Mouse (Mus musculus) layer of hippocampus, postnatal 10 days (tissue): ENCODE measurements around the gene Zfp330. TPM values are rescaled to one million over a fixed set of nuclear protein-coding genes. Genes with fewer than 3 reads are reported as not detected.

Experiments
- DNase-seq, 2 experiments: peaks; one replicate each; pipeline ENCODE4 v3.0.0; 2021; ENCODE audit warnings: low spot score in 2 of 2
- long read RNA-seq: library from polyadenylated mRNA; stranded (forward); transcript quantifications from one replicate; pipeline ENCODE4 v2.0.0, GENCODE M21; 2023
- total RNA-seq, 2 experiments: library from RNA; stranded (reverse); gene quantifications; 2 replicates each; pipeline ENCODE4 v1.2.3; 2021

Gene Zfp330
- total RNA-seq = 10 to 100 TPM; 44.9 to 45.0 TPM
- long read RNA-seq, transcript Zfp330-201 (10 exons, 1,675 nt) = major isoform, 51 of 61 reads
- long read RNA-seq, partial matches to known transcripts = 0 of 61 reads
- long read RNA-seq, other reads (novel, unspliced or antisense) = 9 of 61 reads

DNA sequence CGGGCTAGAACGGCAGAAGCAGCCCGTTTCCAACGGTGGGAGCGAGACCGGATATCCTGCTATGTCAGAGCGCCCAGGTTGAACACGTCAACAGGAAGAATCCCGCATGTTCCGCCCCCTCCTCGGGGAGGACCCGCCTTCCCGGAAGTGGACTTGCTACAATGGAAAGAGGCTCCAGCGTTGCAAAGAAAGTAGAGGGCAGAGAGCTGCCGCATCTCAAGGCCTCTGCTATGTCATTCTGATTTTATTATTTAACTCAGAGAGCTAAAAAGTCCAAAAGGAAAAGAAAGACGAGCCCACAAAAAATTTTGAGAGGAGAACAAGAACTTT, at the start of gene Zfp330:
Gene Zfp330 (minus strand): TSS at position 68 of the 330 bp plus-strand sequence.
- DNase-seq = peak; percentile 87 to 89

DNA sequence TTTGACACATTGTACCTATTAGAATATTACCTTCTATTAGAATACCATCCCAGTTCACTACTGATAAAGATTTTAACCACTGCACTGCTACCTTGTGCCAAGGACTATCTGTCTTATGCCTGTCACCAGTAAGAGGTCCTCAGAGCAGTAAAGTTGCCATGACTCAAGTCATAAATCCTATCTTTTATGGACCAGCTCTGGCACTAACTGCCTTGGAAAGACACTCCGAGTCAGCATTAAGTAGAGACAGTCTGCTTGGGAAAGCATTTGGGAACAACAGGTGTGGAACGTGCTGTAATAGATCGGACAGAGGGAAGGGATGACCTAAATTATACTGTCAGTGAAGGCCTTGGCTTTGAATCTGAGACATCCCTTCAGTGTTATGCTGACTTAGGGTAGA, 4.0 kb upstream of the Zfp330 start:
- DNase-seq = no peak

DNA sequence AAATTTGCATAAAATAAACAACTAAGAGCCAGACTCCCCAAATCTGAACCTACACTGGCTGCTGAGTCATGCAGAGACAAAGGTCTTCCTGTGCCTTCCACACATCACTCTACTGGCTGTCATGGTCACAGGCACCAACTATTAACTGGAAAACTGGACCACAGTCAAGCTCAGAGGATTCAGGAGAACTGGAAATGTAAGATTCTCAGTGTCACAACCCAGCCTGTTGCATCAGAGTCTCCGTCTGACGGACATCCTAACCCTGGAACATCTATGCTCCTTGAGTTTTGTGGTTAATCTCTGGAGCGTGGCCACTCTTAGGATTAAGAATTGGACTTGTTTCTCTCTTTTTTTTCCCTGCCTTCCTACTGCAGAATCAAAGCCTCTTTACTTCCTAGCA, 3.4 kb upstream of the Zfp330 start:
- no peak for DNase-seq

DNA sequence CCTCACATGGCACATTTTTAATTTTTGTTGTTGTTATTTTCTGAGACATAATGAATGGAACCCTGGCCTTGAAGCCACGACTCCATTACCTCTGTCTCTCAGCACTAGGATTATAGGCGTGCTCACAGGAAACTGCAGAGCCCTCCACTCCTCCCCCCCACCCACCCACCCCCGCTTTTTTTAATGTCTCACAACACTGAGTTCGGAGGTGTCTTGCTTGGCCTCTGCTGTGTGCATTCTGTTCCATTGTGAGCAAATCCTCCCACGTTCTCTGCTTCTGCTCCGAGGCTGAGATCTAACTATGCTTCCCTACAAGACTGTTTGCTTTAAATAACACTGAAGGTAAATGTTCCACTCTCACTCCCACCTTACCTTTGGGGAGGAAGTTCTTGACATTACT, 522 bp upstream of the Zfp330 start:
- no peak for DNase-seq

DNA sequence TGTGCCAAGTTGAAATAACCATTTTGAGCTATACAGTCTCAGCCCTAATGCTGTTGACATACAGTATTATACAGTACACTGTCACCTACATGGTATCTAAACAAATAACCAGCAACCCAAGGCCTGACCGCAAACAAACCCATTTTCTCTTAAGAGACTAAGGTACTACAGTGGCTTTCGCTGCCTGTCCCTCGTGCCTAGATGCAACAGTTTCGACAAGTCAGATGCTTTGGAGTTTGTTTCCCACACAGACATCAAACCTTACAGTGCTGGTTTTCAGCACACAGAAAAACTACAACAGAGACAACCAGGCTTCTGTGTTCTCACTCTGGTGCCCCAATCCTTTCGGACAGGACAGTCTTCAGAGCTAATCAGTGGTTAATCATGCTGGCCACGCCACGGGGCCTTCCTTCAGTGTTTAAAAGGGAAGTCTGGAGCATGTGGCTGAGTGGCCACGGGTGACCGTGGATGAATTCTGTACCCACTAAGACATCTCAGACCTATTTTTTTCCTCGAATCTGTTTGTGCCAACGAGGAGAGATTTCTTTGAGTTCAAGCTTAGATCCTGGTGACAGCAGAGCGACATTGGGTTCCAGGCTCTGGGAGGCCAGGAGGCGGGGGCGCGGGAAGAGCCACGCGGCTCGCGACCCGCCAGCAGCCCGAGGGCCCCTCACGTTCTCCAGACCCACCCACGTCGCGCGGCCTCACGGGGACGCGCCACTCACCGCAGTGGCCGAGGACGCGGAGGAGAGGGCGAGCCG, 448 bp downstream of the Zfp330 start:
- DNase-seq = no peak

DNA sequence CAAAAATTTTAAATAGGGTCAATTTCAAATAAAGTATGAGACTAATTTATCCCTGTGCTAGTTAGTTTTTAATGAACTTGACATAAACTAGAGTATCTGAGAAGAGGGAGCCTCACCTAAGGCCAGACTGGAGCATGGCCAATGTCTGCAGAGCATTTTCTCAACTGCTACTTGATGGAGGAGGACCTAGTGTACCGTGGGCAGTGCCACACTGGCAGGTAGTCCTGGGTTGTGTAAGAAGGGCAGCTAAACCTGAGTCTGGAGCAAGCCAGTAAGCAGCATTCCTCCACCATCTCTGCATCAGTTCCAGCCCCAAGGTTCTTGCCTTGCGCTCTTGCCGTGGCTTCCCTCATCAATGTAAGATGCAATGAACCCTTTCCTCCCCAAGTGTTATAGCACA, 3.1 kb downstream of the Zfp330 start:
- DNase-seq = no peak

DNA sequence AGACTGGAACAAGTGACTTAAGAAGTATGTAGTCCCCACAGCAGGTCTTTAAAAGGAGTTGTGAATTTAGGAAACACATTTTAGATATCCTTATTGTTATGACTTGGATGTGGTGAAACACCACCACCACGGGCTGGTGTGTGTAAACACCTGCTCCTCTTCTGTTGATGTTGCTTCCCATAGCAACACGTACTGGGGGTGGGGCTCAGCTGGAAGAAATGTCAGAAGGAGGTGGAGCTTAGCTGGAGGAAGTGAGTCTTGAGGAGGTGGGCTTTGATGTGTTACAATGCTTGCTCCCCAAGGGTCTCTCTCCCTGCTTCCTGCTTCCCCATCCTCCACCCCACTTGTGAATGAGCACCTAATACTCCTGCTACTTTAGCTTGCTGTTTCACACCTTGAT, 14.9 kb downstream of the Zfp330 start:
- DNase-seq = no peak

DNA sequence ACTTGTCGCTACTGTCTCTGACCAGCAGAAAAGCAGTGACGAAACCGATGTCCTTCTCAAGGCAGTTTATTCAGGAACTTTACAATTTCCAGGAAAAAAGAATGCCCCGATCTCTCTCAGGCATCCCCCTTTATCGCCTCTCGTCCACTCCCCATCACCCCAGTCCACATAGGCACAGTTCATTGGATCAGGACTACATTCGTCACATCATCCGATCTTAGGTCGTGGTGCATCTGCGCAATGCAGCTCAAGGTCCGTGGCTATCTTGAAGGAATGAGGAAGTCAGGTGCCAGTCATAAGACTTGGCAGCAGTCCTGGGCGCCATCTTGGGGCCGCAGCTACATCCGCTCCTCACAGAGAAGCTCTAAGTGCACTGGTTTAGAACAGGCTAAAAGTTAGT, 19.0 kb downstream of the Zfp330 start:
- no peak for DNase-seq

DNA sequence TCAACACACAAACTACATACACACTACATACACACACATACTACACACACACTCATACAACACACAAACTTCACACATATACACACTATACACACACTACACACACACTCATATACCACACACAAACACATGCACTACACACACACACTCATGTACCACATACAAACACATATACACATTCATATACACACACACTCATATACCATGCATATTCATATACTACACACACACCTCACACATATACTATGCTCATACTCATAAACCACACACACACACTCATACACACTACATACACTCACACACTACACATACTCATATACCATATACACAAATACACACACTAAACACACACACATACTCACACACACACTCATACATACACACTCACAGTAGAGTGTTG, 27.3 kb downstream of the Zfp330 start:
- no peak for DNase-seq

DNA sequence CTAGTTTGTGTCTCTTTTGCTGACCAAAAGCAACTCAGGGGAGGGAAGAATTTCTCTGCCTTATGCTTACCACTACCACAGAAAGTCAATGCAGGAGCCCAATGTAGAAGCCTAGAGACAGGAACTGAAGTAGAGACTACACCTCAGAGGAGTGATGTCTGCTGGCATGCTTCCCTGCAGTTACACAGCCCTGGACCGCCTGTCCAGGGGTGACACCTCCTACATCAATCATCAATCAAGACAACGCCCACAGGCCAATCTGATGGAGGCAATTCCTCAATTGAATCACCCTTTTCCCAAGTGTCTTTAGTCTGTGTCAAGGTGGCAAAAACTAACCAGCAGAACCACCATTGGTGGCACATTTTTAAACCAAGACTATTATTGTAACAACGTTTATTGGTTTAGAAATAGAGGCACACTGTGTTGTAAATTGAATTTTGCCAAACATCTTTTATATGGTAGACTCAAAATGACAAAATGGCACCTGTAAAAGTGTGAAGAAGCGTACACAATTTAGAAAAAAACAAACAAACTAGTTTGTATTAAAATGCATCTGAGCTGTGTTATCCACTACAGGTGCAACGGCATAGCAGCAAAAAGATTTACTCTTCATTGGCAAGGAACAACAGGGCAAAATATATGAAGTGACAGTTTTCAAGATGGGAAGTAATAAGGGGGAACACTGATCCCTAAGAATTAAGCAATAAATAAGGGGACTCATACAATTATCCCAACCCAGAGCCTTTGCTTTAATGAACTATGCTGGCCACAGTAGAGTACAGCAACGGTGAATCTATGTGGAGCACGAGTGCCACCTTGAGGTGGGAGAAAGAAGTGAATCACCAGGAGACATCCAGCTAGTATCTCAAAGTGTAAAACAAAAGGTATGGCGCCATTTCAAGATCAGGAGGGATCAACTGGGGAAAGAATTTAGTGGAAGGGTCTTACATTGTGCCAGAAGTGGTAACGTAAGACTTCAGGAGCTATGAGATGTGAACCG, 29.8 kb downstream of the Zfp330 start:
- DNase-seq = peak; percentile 82 to 83

Other genes with a start within 250 kb of the Zfp330 start
- 10 to 100 TPM; 31.4 to 35.1 TPM for gene Rnf150, start 89.2 kb upstream of the Zfp330 start, total RNA-seq